Mouse (Mus musculus): Measurements from ENCODE around the gene Plcg2. TPM values are rescaled to one million over a fixed set of nuclear protein-coding genes. Genes with fewer than 3 reads are reported as not detected.
A peak's percentile ranks its signal among the peaks of the same experiment; 100 is the strongest.

Gene Plcg2
- 1 to 10 TPM; 2.1 to 2.4 TPM for total RNA-seq (2021)
- long read RNA-seq, experiment 1, full-length matches to known transcripts: 3 of 3 reads
- long read RNA-seq, experiment 1, partial matches to known transcripts: 0 of 3 reads
- long read RNA-seq, experiment 1, other reads (novel, unspliced or antisense): 0 of 3 reads
- long read RNA-seq, experiment 2, full-length matches to known transcripts: 2 of 4 reads
- long read RNA-seq, experiment 2, partial matches to known transcripts: 2 of 4 reads
- long read RNA-seq, experiment 2, other reads (novel, unspliced or antisense): 0 of 4 reads

DNA sequence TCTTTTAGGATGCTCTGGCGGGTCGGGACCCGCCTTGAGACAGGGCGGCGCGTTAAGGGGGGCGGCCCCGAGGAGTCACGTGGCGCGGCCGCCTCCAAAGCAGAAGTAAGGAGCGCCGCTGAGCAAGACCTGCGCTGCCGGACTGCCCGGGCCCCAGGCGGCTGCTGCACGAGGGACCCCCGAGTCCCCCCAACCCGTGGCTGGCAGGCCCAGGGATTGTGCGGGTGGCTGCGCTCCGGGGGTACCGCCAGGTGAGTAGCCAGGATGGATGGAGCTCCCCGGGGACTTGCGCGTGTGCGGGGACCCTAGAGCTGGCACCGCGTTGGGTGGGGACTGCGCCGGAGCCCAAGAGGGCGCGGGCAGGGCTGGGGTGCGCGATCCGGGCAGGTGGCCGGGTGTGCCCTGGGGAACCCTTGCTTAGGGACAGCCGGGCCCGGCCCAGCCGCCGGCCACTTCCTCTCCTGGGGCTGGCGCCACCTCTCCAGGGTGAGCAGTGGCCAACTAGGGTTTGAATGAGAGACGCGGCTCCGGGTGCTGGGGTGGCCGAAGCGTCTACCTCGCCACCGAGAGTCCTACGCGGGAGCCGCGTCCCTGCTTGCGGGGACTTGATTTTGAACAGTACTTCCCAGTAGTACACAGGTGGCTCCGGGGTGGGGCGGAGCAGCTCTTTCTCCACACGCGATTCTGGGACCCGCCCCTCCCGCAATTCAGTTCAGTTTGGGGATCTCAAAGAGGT, at the start of gene Plcg2:
Gene Plcg2, plus strand, starts transcription at position 113 of the 736 bp plus-strand sequence.
- peak; percentile 28 to 33 for DNase-seq (ENCODE audit: low spot score in 2 of 2)

DNA sequence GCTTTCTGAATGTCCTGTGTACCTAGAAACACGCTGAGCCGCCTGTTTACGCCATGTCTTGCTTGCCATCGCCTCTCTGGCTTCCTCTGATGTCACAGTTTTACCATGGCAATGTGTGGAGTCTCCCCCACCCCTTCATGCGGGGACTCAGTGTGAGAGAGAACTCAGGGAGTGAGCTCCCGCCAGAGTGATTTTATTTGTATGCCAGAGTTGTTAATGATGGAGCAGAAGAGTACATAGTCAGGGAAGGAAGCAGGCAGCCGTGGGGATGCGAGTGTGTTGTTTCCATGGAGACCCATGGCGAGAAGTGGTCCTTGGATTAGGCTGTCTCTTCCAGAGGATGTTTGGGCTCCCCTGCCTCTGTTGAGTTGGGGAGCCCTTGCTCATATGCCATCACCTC, 47.0 kb upstream of the Plcg2 start:
- DNase-seq (ENCODE audit: low spot score in 2 of 2): no peak

DNA sequence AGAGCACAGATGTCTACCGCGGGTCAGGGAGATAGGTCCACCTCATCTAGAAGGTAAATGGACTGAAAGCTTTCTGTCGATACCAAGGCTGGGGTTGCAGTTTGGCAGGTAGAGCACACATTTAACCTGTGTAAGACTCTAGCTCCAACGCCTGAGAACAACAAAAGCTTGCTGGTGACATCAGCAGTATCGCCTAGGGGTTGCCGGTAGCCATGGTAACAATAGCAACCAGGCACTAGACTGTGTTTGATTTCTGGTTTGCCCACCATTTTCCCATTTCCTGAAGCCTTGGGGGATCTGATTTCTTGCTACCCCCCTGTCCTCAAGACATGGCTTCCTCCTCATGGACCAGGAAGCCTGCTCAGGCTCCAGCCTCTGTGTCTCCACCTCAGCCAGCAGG, 44.1 kb upstream of the Plcg2 start:
- no peak for DNase-seq (ENCODE audit: low spot score in 2 of 2)

DNA sequence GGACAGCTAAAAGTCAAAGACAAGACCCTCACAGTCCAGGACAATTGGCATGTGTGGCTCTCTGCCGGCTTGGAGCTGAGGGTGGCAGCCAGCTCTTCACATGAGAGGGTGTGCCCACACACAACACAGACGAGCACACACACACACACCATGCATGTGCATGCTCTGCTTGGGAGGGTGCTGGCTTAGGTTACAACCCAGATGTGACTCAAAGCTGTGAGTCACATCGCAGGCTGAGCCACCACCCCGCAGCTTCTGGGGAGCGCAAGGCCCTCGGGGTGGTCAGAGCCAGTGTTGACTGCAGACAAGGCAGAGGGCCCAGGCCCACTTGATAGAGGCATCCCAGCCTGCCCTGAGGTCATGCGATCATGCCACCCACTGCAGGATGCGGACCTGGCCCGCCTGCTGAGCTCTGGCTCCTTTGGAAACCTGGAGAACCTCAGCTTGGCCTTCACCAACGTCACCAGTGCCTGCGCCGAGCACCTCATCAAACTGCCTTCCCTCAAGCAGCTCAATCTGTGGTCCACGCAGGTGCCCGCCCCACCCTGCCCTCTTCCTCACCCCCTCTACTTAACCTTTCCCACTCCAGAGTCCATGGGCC, 43.5 kb upstream of the Plcg2 start:
- DNase-seq (ENCODE audit: low spot score in 2 of 2): no peak

DNA sequence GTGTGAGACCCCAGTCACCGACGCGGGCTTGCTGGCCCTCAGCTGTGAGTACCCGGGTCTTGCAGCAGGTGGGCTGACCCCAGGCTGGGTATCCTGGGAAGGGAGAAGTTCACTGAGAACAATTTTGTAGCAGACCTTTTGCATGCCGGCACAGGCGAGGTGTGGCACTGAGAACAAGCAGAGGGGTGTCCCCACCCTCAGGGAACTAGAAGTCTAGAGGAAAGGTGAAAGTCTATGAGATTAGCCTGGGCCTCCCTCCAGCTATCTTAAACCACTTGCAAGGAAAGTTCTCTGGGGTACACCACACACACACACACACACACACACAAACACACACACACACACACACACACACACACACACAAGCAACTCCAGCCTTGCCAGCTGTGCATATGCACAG, 42.4 kb upstream of the Plcg2 start:
- no peak for DNase-seq (ENCODE audit: low spot score in 2 of 2)

DNA sequence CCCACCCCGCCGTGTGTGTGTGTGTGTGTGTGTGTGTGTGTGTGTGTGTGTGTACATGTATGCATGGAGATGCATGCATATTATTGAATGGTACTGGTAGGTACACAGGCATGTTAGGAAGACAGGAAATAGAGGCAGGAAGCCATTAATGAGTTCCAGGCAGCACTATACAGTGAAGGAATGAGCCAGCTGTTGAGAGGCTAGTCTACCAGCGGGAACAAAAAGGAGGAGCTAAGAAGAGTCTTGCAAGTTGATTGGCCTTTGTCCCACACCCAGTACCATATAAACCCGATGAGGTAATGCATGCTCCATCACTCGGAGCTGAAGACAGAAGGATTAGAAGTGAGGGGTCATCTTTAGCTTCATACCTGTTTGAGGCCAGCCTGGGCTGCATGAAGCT, 39.7 kb upstream of the Plcg2 start:
- no peak for DNase-seq (ENCODE audit: low spot score in 2 of 2)

DNA sequence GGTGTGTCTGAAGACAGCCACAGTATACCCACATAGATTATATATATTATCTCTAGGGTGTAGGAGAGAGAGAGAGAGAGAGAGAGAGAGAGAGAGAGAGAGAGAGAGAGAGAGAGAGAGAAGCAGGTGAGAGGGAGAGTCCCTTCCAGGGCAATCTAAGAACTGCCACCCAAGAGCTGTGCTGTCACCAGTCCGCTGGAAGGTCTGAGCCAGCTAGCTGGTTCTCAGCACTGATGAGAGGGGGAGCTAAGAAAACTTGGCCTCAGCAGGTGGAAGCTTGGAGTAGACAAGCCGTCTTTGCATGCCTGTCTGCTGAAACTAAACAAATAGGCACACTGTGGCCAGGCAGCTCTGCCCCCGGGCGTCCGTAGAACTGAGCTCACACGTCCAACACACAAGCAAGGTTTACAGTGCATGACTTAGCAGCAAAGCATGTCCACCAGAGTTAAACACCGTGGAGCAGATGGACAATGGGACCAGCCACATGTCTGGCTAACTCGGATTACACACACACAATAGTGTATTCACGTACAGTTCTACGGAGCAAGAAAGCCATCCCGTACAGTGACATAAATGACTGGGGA, 35.3 kb upstream of the Plcg2 start:
- no peak for DNase-seq (ENCODE audit: low spot score in 2 of 2)

DNA sequence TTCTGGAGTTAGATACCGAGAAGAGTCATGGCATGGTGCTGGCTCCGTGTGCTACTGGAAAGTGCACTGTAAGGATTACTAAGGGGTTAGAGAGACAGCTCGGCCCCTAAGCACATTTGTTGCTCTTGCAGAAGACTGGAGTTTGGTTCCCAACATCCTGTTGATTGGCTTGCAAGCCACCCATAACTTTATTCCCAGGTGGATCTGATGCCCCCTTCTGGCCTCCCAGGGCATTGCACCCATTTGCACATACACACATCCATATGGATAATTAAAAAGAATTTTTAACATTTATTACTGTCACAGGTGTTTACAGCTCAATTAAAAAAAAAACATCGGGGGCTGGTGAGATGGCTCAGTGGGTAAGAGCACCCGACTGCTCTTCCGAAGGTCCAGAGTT, 33.6 kb upstream of the Plcg2 start:
- no peak for DNase-seq (ENCODE audit: low spot score in 2 of 2)

DNA sequence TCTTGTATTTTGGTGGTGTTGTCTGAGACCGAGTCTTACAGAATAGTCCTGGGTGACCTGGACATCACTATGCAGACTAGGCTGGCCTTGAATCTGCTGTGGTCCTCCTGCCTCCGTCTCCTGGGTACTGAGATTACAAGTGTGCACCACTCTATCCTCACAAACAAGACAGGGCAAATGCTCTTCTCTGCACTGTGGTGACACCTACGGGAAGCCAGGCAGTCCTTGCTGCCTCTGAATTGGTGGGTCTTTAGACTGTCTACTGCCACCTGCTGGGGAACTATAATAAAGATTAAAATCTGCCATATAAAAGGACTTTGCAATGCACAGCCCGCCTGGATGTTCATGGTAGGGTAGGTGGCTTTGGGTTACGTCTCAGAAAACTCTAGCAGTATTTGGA, 32.8 kb upstream of the Plcg2 start:
- peak in 1 of 2 experiments; percentile 51 for DNase-seq (ENCODE audit: low spot score in 2 of 2)

DNA sequence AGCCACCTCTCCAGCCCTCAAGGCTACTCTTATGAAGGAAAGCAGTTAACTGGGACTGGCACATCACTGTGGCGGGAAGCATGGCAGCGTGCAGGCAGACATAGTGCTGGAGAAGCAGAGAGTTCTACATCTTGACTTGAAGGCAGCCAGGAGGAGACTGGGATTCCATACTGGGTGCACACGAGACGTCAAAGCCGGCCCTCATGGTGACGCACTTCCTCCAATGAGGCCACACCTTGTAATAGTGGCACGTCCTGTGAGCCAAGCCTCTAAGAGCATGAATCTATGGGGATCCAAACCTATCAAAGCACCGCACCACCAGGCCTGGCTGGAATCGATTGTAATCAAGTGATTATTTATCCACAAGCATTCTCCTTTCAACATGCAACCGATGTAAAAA, 30.6 kb upstream of the Plcg2 start:
- no peak for DNase-seq (ENCODE audit: low spot score in 2 of 2)

DNA sequence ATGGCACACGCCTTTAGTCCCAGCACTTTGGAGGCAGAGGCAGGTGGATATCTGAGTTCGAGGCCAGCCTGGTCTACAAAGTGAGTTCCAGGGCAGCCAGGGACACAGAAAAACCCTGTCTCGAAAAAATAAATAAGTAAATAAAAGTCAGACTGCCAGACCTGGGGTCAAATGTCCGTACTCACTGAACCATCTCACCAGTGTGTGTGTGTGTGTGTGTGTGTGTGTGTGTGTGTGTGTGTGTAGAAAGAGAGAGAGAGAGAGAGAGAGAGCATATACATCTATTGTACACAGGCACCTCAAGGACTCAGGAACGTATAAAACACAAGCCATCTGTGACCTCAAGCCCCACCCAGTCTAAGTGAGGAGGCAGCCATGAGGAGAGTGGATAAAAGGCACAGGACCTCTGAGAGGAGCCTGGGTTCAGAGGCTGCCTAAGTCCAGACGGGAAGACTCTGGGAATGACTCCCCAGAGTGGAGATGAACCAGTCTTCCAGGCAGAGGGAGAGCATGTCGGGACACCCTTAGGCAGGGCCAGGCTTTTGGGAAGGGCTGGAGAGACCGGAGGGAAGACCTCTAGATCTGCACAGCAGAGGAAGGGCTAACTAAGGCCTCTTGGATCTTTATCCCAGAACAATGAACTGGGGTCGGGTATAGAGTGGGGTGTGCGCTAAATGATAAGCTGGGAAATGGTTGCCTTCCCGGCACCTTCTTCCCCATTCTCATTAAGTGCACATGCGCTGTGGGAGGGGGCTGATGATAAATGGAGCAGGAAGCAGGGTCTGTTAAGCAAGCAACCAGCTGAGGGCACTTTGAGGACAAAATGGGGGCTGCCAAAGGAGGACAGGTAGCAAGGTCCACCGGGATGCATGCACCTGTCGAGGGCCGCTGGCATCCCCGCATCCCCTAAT, 28.4 kb upstream of the Plcg2 start:
- no peak for DNase-seq (ENCODE audit: low spot score in 2 of 2)

DNA sequence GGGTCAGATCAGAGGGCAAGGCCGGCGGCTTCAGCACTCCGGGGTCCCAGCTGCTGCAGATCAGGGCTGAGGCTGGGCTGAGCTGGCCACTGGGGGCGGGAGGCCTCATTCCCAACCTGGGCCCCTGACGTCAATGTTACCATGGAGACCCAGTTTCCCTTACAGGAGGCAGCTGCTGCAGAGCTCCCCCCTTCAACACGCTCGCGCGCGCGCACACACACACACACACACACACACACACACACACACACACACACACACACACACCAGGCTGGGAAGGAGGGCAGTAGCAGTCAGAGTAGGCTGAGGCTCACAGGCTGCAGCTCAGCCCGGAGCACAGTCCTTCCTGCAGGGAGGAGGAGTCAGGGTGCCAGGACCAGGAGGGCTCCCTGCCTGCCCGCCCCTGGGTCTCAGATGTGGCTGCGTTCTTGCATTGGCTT, 27.7 kb upstream of the Plcg2 start:
- DNase-seq (ENCODE audit: low spot score in 2 of 2): peak; percentile 56 to 72

DNA sequence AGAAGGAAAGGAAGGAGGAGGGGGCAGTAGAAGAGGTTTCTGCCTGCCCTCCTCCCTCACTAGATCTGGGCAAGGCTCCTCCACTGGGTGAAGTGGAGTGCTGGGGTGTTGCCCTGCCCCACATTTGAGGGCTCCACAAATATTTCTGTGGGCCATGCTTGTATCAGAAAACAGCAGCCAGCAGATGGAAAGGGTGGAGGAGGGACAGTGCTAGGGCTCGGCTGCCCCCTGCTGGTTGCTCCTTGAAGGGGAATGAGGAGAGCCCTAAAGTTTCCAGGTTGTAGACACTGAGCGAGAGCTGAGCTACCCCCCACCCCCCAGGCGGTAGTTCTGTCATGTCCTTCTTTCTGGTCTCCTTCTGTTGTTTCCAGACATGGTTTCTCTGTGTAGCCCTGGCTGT, 26.9 kb upstream of the Plcg2 start:
- DNase-seq (ENCODE audit: low spot score in 2 of 2): peak; percentile 65 to 66

DNA sequence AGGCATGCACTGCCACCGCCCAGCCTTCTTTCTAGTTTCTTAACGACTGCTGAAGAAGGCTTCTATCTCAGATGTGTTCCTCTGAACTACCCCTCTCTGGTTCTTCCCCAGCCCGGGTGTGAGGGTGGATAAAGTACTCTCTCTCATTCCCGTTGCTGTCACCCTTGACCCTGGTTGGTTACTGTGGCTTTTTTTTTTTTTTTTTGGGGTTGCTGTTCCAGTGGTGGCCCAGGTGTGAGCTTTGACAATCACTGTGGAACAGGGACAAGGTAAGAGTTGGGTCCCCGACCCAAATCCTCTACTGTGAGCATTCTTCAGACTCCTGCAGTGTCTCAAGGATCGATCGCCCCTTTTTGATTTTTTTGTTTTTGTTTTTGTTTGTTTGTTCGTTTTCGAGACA, 26.4 kb upstream of the Plcg2 start:
- no peak for DNase-seq (ENCODE audit: low spot score in 2 of 2)

DNA sequence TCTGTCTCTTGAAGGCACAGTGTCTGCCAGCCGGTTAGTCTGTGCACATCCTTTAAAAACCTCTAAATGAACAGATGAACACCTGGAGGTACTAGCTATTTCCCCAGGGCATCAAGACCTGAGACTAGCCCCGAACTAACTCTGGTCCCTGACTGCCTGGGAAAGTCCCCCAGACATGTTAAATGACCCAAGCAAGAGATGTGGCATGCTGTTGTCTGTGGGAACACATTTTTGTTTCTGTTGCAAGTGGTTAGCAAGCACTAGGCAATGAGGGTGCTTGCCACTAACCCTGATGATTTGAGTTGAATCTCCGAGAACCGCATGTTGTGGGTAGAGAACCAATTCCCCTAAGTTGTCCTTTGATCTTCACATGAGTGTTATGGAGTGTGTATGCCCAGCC, 25.8 kb upstream of the Plcg2 start:
- no peak for DNase-seq (ENCODE audit: low spot score in 2 of 2)

DNA sequence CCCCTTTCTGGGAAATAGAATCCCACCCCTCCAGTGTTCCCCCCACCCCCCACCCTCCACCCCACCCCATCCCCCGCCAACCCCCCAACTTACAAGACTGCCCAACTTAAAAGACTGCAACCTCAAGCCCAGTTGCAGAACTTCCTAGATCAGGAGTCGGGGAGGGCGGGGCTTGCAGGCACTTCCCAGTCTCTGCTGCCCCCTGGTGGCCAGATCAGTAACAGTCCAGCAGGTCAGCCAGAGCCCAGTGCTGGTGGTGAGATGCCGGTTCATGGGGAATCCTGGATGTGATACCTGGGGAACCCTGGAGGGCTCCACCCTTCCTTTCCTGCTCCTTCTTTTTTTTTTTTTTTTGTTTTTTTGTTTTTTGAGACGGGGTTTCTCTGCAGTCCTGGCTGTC, 23.1 kb upstream of the Plcg2 start:
- DNase-seq (ENCODE audit: low spot score in 2 of 2): peak; percentile 87 to 92

DNA sequence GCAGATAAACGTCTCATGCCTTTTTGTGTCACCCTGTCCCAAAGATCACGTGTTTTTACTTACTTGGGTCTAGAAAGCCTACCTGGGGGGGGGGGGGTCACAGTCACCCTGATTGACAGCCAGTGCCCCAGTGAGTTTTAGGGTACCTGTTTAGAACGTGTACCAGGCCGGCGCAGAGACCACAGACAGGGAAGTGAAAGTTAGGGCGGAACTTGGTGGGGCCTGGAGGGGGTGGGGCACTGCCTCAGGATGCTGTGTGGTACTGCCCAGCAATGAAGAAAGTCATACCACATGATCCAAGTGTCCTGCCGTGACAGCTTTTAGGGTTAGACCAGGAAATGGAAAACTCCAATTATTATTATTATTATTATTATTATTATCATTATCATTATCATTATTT, 22.3 kb upstream of the Plcg2 start:
- no peak for DNase-seq (ENCODE audit: low spot score in 2 of 2)

DNA sequence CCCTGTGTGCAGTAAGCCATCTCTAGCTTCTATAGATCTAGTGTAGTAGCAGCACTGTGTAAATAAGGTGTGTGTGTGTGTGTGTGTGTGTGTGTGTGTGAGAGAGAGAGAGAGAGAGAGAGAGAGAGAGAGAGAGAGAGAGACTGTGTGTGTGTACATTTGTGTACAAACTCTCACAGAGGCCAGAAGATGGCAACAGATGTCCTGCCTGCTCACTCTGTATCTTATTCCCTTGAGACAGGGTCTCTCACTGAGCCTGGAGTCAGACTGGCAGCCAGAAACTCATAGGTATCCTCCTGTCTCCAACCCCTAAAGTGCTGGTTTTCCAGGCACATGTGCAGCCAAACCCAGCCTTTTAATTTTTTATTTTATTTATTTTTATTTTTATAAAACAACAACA, 20.0 kb upstream of the Plcg2 start:
- no peak for DNase-seq (ENCODE audit: low spot score in 2 of 2)

DNA sequence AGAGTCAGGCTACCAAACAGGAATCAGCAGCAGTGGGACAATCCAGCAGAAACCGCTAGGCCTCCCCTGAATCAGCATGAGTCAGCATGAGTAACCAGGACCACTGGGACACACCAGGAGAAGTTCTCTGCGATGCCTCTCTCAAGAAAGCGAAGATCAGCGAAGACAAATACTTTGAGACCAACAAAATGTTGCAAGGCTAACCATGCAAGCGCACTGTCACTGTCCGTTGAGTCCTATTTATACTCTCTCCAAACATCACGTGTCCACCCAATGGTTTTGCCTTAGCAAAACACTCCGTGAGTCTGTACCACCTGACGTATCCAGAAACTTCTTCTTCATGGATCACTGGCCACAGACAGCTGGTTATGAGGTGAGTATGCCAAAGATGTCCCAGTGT, 18.1 kb upstream of the Plcg2 start:
- no peak for DNase-seq (ENCODE audit: low spot score in 2 of 2)

DNA sequence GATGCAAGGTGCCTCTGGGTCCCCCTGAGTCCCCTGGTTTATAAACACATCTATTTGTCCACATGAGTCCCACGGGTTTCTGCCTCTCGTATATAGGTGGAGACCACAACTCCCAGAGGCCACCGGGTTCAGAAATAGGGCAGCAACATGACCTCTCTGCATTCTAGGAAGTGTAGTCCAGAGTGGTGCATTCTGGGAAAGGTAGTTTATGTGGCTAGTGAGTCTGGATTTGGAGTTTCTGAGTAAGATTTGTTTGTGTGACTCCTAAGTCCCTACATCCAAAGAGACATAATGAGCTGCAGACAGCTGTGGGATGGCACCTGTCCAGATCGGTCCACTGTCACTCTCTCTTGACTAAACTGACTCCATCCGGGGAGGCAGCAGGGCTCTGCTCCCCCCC, 17.6 kb upstream of the Plcg2 start:
- DNase-seq (ENCODE audit: low spot score in 2 of 2): no peak

DNA sequence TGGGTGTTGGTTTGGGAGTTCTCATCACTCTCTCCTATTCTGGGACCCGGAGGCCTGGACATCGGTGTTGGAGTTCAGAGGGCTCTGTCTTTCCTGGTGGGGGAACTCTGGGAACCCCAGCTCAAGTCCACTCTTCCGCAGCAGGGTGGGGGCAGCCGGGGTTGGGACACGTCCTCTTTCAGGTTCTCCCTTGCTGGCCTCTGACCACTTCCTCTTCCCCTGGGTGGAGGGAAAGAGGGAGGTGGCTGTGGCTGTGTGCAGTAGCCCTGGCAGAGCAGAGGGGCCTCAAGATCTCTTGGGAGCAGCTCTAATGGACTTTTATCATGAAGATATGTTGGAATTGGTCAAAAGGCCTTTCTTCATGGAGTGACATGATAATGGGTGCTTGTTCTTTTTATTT, 16.3 kb upstream of the Plcg2 start:
- no peak for DNase-seq (ENCODE audit: low spot score in 2 of 2)

Measured in gastrocnemius, postnatal 4 days (tissue).